Mouse (Mus musculus): ENCODE data around the gene Snap91.

Gene Snap91

GRCm38 (mm10) chr9:86742959-86743911 is 137.2 kb downstream of the Snap91 start, which contains the start of gene Prss35:
Prss35 (plus strand) TSS chr9:86743649.
- no peak for DNase-seq

DNA sequence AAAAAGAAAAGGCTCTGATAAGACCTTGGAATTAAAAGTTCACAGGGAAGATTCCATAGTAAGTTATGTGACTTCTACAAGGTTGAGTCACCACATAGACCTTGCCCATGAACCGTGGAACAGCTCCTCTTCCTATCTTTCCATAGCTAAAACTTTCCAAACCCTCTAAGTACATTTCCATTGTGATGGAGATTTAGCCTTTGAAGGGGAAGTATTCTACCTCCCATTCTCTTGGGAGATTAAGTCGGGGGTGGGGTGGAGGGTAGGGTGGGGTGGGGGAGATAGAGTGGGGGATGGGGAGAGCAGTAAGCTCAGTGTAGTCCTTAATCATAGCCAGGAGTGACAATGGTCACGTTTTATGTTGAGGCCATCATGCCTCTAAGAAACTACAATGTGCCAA is 140.5 kb downstream of the Snap91 start:
- no peak for DNase-seq

GRCm38 (mm10) chr9:86738801-86739200 is 141.7 kb downstream of the Snap91 start:
- no peak for DNase-seq

DNA sequence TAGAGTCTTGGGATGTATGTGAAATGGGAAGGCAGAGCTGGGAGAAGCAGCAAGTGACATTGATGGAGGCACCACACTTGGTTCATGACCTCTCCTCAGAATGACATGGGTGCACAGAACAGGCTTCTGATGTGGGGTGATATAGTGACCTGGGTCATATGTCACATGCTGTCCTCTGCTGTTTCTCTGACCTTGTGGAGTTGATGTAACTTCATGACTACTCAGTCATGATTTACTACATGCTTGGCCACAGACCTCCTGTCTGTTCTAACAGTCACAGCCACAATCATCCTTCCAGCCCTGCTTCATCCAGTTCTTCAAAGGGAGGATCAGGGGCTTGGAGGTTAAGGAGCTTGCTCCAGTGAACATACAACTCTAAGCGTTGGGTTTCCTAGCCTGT is 142.4 kb downstream of the Snap91 start:
- DNase-seq, result no peak

DNA sequence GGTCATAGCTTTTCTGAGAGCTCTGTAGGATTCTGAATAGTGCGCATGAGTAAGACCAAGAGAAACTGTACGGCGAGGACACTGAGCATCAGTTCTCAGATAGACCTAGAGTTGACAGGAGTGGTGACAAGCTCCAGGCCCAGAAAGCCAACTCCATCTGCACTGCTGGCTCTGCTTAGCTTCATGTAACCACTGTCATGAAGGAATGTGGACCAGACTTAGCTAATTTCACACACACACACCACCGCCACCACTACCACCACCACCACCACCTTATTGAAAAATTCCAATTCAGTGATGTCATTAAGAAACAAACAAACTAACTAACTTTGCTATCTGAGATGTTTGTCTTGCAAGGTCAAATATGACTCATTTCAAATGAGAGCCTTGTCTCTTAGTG is 143.5 kb downstream of the Snap91 start:
- DNase-seq, result no peak

- no peak for DNase-seq
Observed at GRCm38 (mm10) chr9:86734795-86735194, 145.7 kb downstream of the Snap91 start.

- no peak for DNase-seq
Observed at GRCm38 (mm10) chr9:86734357-86734756, 146.1 kb downstream of the Snap91 start.

DNA sequence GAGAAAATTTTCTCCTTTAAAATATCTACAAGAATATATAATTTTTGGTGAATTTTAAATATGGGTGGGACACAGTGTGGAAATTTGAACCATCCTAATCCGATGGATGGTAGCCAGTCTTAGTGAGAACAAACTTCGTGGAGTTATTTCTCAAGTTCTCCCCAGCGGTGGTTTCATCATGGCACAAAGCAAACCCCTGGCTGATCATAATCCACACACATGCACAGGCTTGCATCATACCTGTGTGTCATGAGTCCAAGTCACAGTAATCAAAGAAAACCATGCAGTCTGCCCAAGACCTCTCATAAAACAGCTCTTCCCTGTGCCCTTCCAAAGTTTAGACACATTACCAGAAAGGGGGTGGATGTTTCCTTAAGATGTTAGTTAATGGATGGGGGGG is 150.6 kb downstream of the Snap91 start:
- DNase-seq, result no peak

DNA sequence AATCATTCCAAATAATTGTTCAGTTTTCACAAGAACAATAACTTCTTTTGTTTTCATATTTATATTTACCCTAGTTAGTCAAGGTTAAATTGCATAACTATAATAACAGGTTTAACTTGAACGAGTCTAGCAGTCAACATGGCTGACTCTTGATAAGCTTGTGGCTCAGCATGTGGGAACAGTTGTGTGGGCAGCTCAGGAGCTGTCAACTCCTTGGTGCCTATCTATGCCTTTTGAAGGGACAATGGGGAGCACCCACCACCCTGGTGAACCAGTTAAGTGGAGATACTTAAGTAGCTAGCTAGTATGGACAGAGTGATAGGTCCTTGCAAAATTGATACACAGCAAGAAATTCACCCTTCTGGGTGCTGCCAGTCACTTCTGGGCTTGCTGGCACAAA is 151.4 kb downstream of the Snap91 start:
- DNase-seq, result no peak

GRCm38 (mm10) chr9:86728214-86728814 is 152.1 kb downstream of the Snap91 start:
- DNase-seq, result no peak

- no peak for DNase-seq
Observed at GRCm38 (mm10) chr9:86726381-86726720, 154.1 kb downstream of the Snap91 start.

DNA sequence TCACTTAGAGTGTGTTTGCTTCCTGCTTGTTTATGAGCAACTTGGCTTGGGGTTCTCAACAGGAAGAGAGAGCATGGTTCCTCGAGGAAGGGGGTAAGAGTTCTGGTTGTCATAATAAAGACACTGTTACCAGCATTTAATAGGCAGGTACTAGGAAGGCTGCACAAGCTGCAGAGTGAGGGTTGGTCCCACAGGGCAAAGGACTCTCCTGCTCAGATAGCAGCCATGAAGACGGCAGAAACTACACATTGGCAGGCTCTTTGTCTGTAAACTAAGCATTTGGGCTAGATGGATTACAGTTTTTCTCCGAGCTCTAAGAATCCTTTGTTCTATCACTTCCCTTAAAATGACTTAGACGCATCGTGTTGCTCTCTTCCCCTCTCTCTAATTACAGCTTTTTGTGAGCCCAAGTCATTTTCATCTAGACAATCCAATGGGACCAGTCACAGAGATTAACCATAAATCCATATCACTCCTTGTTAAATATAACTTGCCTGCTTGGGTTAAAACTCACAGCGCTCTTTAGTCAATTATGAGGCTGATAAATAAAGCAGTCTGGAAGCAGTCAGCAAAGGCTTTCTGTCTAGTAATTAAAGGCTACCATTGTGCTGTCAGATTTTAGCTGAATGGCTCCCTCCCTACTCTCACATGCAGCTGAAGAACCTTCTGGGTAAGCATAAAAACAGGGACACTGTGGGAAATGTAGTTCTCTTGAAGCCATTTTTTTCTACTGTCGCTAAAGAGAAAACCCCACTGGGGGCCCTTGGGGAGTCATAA is 154.7 kb downstream of the Snap91 start:
- no peak for DNase-seq

DNA sequence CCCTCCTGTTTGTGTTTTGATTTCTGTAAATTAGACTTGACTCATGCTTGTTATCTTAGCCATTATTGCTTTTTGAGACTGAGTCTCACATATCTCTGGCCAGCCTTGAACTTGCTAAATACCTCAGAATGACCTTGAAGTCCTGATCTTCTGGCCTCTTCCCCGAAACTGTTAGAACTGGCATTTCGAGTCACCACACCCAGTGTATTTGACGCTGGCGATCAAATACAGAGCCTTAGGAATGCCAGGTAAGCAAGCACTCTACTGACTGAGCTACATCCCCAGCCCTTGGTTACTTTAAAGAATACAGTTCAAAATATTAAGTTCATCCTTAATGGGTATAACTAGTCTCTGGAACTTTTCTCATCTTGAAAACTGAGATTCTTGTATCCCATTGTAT is 155.4 kb downstream of the Snap91 start:
- DNase-seq, result no peak

DNA sequence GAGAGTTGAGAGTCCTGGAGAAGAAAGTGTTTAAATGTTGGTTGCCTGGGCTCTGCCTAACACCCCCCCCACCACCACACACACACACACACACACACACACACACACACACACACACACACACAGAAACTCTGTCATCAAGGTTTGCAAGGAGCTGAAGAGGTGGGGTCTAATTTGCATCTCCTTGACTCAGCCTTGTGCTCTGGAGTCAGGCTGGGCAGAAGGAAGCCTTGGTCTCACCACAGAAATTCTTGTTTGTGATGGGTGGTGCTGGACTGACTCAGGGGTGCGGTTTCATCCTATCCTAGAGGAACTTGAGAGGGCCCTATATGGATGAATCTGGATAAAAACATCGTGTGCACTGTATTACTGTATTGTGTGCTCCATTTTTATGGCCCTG is 159.7 kb downstream of the Snap91 start:
- DNase-seq, result no peak

DNA sequence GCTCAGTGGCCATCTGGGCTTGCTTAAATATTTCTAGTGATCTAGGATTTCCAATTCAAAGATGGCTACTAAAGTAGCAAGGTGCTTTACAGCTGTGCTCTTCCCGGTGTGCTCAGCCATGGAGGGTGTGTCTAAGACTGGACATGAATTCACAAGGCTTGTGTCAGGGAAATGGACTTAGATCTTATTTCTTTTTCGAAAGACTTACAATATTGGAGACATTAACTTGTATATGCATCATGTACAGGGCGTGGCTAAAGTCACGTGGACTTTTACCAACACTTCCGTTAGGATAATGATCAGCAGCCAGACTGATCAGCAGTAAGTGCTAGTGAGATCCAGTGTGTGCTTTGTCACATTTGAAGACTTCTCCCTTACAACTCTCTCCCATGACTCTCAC is 160.2 kb downstream of the Snap91 start:
- DNase-seq, result no peak

DNA sequence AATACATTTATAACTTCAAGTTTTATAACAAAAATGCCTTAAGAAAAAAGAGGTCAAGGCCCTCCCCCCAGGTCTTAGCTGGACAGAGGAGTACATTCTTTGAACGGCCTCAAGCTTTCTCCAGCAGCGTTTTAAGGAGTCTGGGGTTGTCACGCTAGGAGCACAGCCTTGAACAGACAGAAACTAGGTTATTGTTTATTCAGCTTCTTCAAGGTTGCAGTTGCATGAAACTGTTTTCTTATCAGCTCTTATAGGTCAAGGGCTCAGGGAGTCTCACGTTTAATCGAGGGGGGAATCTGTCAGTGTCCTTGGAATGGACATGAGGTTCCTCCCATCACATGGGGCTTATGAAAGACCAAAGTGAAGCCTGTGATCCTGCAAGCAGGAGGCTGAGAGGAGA is 163.3 kb downstream of the Snap91 start:
- DNase-seq, result no peak

DNA sequence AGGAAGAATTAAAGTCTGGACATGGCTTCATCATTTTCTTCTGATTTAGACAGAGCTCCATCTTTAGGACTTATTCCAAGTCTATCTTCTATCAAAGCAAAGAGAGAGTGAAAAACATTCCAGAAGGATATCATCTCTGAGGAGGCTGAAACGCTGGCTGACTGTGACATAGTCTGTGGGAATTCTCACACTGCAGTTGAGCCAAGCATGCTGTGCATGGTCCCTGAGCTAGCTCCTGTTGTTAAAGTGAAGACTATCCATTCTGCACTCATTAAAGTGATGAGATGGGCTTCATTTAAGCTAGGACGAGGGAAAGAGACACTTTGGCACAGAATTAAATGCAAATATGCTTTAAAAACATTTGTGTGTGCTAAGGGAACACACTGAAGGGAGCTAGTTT is 163.9 kb downstream of the Snap91 start:
- DNase-seq, result no peak
